Mouse (Mus musculus) spleen, postnatal 4 days (tissue): Measurements from ENCODE around the gene Serf1.
"Not testable (repeated sequence)": the region's sequence is repeated elsewhere in the genome, so short reads cannot be mapped to it uniquely, and the experiment has no call there.

ENCODE experiments used
- DNase-seq, 2 experiments: peaks; one replicate each; pipeline ENCODE4 v3.0.0; 2022; ENCODE audit warnings: low spot score in 2 of 2

Gene Serf1

GRCm38 (mm10) chr13:100107652-100108472 is at the start of gene Serf1:
TSS of gene Serf1 (plus strand) at chr13:100108012.
- DNase-seq = peak; percentile 73 to 86

- DNase-seq = no peak
Observed at GRCm38 (mm10) chr13:100063936-100064335, 43.9 kb upstream of the Serf1 start.

GRCm38 (mm10) chr13:100067821-100068220 is 40.0 kb upstream of the Serf1 start:
- no peak for DNase-seq

GRCm38 (mm10) chr13:100071473-100071872 is 36.3 kb upstream of the Serf1 start:
- no peak for DNase-seq

GRCm38 (mm10) chr13:100098808-100099207 is 9.0 kb upstream of the Serf1 start:
- DNase-seq = peak in 1 of 2 experiments; percentile 8

- DNase-seq = peak in 1 of 2 experiments; percentile 55
Observed at GRCm38 (mm10) chr13:100103052-100103658, 4.7 kb upstream of the Serf1 start.

- peak; percentile 91 to 98 for DNase-seq
Observed at GRCm38 (mm10) chr13:100103748-100104254, 4.0 kb upstream of the Serf1 start, which contains the start of gene Bdp1. TSS of gene Bdp1 (minus strand) at chr13:100104070.

GRCm38 (mm10) chr13:100112218-100112972 is 4.6 kb downstream of the Serf1 start:
- DNase-seq = peak in 1 of 2 experiments; percentile 45

GRCm38 (mm10) chr13:100123970-100124369 is 16.2 kb downstream of the Serf1 start:
- no peak for DNase-seq

- peak; percentile 83 to 91 for DNase-seq
Observed at GRCm38 (mm10) chr13:100124423-100125257, 16.8 kb downstream of the Serf1 start, which contains the start of gene Smn1. TSS of gene Smn1 (plus strand) at chr13:100124852.

GRCm38 (mm10) chr13:100125258-100125643 is 17.4 kb downstream of the Serf1 start:
- no peak for DNase-seq

GRCm38 (mm10) chr13:100141646-100142314 is 34.0 kb downstream of the Serf1 start:
- no peak for DNase-seq

- DNase-seq = peak in 1 of 2 experiments; percentile 24
Observed at GRCm38 (mm10) chr13:100152659-100153058, 44.8 kb downstream of the Serf1 start.

- DNase-seq = no peak
Observed at GRCm38 (mm10) chr13:100156624-100157023, 48.8 kb downstream of the Serf1 start.

- not testable (repeated sequence) for DNase-seq
Observed at GRCm38 (mm10) chr13:100161171-100161870, 53.5 kb downstream of the Serf1 start.

GRCm38 (mm10) chr13:100162467-100162866 is 54.7 kb downstream of the Serf1 start:
- DNase-seq = not testable (repeated sequence)
